Mouse (Mus musculus): ENCODE data around the gene Erbb3.

DNA sequence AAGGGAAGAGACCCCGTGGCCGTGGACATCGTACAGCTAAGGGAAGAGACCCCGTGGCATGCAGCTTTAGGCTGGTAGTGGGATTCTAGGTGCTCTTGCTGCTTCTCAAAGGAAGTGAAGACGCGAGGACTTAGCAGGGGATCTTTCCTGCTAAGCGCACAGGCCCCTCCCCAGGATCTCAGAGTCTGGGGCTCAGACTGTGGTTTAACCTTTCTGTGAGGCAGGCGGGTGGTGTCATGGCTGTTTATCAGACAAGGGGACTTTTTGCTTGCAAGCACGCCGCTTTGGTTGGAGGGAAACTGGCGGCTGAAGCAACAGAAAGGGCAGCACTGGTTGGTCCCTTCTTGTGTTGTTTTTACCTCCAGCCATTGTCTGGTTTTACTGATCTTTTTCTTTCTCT is 47.6 kb upstream of the Erbb3 start:
- TF ChIP-seq CTCF (IDR thresholded peaks at IDR 0.05; ENCODE audit: insufficient read depth, low read length): no peak
- no peak for TF ChIP-seq POLR2A (IDR thresholded peaks at IDR 0.05; ENCODE audit: borderline replicate concordance, extremely low read depth, low read depth, low read length)

All from lung, adult 2 months (tissue).